Mouse (Mus musculus): ENCODE measurements around the gene Spg20.
A peak's percentile ranks its signal among the peaks of the same experiment; 100 is the strongest.

Spg20 gene

DNA sequence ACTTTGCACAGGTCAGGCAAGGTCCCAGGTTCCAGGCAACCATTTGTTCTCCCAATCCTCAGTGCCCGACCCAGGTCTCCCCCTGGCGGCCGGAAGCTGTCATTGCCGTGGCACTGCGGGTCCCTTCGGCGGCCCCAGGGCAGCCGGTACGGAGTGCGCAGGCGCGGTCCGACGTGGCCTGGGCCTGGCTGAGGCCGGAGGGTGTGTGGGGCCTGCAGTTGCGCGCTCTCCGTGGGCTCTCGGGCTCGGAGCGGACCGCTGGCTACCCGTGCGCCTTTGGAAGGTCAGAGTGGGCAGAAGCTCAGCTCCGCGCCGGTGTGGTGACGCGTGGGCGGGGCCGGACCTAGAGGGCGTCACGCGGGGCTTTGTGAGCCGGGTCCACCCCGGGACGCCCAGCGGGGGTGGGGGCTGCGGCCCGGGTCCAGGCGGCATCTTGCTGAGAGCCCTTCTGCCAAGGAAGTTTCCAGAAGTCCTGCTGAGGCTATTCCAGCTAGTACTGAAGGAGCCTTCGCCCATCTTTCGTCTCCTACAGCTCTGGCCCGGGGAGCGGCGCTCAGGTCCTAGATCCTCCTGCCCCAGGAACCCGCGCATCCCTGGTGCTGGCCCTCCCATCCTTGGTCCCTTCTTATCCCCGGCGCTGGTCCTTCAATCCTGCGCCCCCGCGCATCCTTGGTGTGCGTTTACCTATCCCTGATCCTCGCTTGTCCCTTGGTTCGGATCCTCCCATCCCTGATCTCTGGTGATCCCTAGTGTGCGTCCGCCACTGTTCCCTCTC, at the start of gene Spg20:
Spg20 (plus strand) TSS at position 174 of the 775 bp plus-strand sequence.
- DNase-seq (ENCODE audit: low spot score), result peak; percentile 98

DNA sequence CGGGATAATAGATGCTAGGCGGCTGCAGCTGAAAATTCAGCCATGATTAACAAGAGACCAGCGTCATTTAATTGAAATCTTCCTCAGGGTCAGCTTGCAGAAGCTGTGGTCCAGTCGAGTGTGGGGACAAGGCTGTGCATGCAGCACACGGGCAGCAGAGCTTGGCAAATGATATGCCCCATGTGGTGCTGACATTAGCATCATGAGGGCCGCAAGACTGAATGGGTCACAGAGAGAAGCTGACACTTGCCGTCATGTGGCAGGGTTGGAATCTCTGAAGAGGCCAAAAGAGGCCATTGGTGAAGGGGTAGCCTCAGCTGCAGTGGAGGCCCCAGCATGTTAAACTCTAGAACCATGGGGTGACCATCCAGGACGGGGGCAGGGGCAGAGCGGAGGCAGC, 49.3 kb upstream of the Spg20 start:
- DNase-seq (ENCODE audit: low spot score), result no peak

DNA sequence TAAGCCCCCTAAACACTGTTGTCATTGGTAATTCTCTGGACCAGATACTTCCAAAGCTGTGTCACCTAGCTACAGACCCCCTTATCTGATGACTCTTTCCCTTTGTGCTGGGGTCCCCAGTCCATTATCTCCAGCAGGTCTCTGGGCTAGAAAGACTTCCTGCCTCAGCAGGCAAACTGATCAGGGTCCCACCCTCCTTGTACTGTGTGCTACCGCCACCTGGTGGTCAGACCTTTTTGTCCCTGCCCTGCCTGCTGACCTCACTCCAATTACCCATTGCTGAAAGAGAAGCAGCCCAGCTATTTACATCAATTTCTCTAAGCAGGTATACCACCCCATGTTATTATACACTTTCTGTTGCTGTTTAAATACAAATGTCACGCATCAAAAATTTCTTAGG, 47.5 kb upstream of the Spg20 start:
- peak; percentile 42 for DNase-seq (ENCODE audit: low spot score)

DNA sequence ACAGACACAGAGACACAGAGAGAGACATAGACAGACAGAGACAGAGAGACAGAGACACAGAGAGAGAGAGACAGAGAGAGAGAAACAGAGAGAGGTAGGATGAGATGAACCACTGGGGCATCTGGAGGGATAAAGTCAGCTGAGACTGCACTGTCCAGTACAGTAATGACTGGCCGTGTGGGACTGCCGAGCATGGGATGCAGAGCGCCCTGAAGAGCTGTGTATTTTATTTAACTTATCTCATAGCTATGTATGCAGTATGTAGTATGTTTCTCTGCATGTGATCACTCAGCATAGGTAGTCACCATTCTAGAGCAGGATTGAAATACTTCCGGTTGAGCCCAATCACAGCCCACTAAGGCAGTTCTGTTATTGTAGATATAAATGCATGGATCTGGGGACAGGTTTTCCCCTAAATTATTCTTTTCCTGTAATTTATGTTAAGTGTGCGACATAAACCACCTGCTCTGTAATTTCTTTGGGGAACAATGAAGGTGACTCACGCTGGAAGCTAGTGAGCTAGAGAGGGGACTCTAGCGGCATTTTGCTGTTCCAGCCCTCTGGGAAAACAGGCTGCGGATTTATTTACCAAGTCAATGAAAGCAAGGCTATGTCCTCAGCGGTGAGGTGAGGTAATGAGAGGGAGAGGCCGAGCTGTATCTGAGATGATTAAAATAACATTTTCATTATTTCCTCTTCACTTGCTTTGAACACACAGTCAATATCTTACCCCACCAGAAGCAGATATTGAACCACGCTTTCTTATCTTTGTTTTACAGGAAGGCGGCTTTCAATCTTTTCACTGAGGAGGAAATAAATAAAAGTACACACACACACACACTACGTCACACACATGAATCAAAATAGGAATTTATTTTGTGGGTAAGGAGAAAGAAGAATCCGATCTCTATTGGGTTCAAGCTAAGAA, 45.9 kb upstream of the Spg20 start:
- no peak for DNase-seq (ENCODE audit: low spot score)

DNA sequence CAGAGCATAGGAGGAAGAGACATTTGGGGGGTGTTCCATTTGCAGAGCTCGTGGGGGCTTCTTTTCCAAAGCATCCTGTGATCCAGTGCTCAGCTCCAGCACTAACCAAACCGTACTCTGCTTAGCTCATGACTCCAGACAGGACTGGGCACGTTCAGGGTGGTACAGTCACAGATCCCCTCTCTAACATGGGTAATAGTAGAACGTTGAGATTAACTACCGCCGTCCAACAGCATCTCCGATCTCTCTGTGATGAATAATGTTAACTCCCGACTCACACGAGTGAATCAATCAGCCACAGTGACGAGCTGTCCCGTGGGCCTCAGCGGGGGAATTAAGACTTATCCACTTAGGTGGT, 45.3 kb upstream of the Spg20 start:
- no peak for DNase-seq (ENCODE audit: low spot score)

DNA sequence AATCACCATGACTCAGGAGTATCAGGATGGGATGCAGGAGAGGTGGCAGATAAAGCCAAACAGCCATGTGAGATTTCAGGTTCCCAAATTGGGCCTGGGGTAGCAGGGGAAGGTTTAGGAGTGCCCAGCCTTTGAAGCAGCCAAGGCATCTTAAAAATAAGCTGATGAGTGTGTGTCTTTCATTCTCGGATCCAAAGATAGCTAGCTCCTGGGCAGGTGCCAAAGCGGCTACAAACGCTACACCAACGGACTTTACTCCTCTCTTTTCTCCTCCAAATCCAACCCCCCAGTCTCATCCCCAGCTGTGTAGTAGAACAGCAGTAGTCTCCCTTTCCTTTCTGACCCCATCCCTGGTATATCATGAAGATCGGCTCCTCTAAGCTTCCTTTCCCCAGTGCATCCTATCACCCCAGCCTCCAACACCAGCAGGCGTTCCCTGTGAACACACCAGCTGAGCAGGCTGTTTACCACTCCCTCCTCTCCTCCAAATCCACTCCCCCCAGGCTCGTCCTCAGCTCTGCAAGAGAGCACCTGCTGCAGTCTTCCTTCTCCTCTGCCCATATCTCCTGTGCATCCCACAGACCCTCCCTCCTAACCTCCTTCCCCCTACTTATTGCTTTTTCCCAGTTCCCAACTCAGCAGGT, 44.0 kb upstream of the Spg20 start:
- no peak for DNase-seq (ENCODE audit: low spot score)

DNA sequence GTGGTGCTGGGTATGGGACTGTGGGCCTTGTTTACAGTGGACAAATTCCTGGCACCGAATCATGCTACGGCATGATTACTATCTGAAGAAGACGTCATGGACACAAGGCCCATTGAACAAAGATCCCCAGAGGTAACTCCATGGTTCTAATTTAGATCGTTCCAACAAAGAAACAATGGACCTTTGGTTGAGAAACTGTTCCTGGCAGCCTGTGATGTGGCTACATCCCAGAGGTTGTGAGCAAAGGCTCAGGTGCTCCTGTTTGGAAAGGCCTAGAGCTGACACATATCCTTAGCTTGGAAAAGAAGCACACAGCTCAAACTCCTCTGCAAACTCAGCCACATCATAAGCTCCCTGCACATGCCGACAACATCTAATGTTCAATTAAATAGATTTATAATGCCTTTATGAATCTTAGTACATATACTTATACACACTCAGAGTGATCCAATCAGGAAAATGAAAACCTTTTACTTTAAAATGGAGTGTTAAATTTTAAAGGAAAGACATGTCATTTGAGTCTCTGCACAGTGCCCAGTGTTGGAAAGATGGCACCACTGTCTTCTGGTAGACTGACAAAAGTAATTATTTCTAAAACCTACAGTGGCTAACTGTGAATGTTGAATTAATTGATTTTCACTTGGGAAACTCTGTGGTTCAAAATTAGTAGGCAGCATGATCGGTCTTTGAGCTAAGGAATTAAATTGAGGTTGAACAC, 37.2 kb upstream of the Spg20 start:
- DNase-seq (ENCODE audit: low spot score), result no peak

DNA sequence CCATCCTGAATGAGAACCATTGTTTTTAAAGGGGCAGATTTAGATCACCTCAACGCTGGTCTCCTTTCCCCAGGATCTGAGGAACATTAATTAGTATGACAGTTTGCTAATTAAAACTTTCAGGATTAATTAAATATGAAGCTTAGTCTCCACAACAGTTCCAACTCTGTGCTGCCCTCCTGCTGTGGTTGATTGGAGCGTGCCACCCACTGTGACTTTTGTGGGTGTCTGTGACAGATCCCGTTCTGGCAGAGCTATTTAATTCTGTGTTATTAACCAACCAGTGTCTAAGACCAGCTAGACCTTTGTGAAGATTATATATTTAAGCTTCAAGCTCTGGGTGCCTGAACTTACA, 36.6 kb upstream of the Spg20 start:
- DNase-seq (ENCODE audit: low spot score), result no peak

DNA sequence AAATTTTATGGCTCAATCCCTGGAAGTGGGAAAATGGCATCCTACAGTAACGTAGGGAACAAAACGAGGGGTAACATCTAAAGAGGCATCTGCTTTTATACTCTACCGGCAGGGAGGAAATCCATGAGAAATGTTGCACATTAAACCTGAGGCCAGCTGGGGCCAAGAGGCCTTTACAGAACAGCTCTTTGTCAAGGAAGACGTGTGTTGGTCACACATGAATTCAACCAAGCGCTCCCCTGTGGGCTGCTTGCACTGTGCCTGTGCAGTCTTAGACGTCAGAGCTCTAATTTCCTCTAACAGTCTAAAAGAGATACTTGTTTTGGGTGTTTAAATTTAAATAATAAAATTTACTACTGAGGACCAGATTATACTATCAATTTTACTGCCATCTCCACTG, 33.7 kb upstream of the Spg20 start:
- DNase-seq (ENCODE audit: low spot score), result no peak

DNA sequence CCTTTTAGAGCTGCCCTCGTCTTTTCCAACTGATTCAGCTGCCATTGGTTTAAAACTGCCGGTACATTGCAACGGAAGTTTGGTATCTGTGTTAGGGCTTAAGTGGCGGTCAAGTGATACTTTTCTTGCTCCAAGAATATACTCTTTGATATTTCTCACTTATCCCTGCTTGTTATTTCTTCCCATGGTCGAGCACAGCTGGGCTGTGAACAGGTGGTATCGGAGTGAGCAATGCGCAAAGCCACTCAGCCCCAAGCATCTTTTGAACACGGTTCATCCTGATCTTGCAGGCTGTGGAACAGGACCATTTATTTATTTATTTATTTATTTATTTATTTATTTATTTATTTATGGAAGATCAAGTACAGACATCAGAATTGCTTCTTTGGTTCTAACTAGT, 32.3 kb upstream of the Spg20 start:
- no peak for DNase-seq (ENCODE audit: low spot score)

DNA sequence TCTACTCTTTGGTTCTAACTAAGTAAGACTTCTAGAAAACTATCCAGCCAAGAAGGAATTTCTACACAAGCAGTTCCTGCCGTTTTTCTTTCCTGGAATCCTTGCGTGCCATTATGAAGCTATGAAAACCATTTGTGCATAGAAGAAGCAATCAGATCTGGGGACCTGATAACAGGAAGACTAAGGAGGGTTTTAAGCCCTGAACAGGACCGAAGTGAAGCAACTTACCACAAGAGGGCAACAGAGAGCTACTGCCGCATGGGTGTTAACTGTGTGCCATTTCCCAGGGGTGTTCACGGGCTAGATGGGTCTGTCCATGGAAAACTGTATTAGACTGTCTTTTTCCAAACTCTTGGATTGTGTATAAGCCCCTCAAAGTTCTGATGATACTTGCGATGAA, 31.9 kb upstream of the Spg20 start:
- peak; percentile 36 for DNase-seq (ENCODE audit: low spot score)

DNA sequence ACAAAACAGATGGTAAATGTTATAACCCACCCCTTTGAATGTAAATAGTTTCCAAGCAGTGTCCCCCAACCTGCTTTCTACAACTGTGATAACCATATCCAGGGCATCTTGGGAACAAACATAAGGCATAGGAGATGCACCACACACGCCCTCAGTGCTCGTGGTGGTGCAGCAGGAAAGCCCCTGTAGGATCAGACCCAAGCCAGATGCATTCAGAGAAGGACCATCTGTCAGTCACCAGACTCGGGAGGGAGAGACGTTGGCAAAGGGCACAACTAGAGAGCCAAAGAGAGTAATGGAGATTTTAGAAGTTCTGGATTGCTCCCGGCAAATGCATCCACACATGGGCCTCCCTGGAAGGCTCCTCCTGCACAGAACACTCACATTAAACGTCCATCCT, 27.1 kb upstream of the Spg20 start:
- DNase-seq (ENCODE audit: low spot score), result no peak

DNA sequence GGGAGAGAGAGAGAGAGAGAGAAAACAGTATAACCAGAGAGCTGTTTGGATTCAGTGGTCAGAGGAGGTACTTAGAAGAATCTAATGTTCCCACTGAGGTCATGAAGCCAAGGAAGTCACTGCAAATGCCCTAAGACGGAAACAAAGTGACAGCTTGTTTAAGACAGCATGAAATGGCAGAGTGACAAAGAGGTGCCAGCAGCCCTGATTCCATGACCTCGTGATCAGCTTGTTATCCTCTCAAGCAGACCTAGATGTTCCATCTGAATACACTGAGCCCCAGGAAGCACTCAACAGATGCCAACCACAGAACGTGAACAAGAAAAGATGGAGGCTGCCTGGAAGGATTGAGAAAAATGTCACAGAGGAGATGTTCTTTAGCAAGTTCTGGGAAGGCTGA, 26.2 kb upstream of the Spg20 start:
- no peak for DNase-seq (ENCODE audit: low spot score)

DNA sequence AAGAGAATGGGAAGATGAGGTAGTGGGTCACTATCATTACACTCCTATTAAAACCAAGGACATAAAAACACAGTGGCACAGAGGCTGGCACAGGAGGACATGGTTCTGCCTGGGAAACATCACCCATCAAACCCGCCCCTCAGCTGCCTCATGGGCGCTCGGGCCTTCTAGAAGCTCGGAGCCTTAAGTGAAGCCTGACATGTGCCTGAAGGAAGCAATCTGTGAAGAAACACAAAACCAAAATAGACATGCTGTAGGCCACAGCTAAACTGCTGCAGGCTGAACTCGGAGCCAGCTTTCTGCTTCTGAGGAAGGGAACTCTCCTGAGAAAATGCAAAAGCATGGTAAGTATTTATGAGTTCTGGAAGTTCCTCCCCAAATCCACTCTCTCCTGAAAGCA, 25.0 kb upstream of the Spg20 start:
- DNase-seq (ENCODE audit: low spot score), result no peak

DNA sequence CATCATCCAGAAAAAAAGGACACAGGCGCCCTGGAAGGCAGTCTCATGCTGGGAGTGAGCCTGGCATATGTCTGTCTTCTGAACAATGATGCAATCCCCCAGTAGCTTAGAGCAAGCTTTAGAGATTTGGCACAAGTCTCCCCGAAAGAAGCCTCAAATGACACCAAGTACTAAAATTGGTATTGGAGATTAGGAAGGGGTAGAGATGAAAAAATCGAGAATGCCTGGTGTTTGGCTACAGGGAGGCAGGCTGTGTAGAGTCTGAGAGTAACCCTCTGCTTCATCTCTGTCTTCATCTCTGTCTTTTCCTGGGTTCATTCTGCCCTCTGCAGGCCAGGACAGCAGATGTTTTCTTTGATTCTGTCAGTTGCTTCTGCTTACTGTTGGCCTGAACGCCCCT, 24.5 kb upstream of the Spg20 start:
- no peak for DNase-seq (ENCODE audit: low spot score)

DNA sequence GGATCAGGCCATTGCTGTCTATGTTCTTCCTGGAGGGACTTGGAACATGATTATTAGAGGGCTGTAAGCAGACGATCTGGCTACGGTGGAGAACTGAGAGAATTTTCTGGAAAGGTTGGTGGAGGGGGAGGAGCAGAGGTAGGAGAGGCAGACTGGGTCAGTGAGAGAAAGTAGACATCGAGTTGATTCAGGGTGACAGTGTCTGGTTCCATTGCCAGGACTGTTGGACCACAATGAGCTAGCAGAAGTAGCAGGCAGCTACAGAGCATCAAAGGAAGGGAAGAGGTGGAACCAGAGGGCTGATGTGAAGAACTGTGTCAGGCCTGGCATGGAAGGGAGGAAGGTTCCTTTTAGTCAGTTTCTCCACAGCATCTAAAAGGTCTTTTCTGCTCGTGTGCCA, 23.5 kb upstream of the Spg20 start:
- DNase-seq (ENCODE audit: low spot score), result no peak

DNA sequence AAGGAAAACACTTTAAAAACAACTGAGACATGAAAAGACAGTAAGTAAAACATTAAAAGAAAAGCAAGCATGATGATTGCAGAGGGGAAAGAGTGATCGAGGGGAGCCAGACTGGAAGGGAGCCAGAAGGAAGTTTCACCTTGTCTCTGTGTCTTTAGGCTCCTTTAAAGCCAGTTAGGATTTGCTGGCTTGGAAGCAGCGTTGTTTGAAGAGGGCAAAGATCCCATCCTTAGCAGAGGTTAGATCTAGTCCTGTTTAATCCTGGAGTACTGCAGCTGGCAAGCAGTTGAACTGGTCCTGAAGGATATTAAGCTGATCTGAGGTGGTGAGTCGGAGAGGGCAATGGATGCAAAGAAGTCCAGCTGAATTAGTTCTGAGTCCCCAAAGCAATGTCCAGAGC, 23.1 kb upstream of the Spg20 start:
- DNase-seq (ENCODE audit: low spot score), result no peak

DNA sequence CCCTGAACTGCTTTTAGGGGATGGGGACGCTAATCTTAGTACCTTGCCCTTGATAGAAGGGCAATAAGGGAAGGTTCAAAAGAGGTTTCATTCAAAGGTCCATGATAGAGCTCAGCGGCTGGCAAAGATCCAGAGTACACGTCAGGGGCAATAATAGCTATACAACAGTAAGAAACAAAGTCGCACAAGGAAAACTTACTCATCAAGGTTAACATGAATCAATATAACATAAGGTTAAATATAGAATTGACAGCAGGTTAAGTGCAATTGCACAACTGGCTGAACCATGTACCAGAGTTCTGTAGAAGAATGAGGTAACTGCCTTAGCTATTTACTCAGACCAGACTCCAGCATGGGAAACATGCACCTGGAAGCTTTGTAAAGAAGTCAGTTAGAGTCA, 22.6 kb upstream of the Spg20 start:
- no peak for DNase-seq (ENCODE audit: low spot score)

DNA sequence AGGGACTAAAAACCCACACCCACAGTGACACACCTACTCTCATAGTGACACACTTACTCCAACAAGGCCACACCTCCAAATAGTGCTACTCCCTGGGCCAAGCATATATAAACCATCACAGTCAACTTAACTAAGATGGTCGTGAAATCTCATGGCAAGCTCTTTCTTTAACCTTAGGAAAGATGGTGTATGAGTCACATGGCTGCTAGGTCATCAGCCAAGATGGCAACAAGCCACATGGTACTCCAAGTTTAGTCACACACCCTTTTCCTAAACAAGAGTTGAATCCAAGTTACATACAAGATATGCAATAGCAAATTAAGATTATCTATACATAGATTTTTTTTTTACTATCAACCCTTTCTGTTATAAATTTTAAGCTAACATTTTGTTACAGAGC, 18.7 kb upstream of the Spg20 start:
- no peak for DNase-seq (ENCODE audit: low spot score)

DNA sequence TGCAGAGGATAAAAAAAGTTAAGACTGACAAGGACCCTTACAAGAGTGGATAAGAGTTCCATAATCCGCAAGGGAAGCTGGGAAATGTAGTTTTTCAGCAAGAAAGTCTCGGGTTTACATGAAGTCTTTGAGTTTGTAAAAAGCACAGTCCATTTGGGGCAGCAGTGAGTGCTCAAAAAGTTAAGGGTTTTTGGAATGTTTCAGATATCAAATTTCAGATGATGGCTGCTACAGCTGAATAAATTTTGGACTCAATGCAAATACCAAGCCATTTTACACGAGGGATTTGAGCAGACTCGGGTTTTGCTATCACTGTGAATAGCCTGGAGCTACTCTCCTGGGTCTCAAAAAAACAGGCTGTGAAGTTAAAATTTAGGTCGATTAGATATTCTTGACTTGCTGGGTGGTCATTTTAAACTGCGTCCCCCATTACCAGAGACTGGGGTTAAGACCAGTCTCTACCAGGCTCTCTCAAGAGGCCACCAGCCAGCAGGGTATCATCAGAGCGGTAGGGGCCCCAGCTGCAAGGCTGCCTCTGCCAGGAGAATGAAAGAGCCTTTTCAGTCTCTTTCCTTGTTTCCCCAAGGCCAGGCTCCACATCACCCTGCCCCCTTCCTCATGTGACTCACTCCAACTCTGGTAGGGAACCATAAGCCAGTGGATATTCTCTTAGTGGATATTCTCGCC, 15.8 kb upstream of the Spg20 start:
- no peak for DNase-seq (ENCODE audit: low spot score)

DNA sequence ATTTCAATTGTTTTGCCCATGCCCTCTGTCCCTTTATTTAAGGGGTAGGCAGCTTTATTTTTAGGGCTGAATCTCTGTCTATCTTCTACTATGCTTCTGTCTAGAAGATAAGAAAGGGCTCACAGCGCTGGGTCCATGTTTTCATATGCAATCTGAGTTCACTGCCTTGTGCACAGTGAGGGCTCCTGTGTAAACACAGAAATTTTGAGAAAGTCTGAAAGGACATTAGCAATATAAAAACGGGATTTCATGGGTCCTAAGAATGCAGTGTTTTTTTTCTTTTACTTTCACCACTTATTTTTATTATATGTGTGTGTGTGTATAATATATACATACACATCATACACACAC, 15.3 kb upstream of the Spg20 start:
- DNase-seq (ENCODE audit: low spot score), result no peak

DNA sequence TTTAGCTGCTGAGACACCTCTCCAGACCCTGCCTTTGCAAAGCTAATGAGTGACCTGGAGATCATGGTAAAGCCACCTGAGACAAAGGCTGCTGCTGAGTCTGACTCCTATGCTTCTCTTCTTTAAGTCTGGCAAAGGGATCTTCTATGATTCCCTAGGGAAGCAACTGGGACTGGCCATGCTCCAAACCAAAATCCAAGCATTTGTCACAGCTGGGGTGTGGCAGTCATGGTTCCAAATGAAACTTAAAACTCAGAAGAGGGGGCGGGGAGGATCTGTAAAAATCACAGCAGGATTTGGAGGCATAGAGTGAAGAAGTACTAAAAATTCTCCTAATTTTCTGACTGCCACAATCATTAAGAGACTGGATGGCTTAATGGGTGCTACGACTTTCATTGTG, 14.7 kb upstream of the Spg20 start:
- no peak for DNase-seq (ENCODE audit: low spot score)

Data from ovary, postnatal 10 days (tissue).